Mouse (Mus musculus): ENCODE measurements at regions not wholly inside any gene's neighbourhood (a gene's known extent, or its start where the extent isn't known, plus 50 kb on each side); places are given as distances from the start of the nearest gene placed in this dataset.

DNA sequence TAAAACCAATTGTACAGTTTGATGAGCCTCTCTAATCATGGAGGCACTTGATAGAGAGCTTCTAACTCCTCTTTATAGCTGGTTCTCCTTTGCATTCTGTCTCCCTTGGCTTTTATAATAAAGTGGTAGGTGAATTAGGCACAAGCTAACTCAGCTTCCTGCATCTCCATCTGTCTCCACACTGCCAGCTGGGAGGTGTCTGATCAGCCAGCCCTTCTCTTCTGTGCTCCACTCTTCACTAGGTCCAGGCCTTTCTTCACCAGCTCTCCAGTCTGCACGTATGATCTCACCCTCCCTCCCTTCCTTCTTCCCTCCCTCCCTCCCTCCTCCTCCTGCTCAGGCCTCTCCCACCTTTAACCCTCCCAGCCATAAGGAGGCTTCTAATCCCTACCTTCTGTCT is 136.2 kb downstream of the Rchy1 start:
- DNase-seq (ENCODE audit: low read depth, low spot score): peak; percentile 46

DNA sequence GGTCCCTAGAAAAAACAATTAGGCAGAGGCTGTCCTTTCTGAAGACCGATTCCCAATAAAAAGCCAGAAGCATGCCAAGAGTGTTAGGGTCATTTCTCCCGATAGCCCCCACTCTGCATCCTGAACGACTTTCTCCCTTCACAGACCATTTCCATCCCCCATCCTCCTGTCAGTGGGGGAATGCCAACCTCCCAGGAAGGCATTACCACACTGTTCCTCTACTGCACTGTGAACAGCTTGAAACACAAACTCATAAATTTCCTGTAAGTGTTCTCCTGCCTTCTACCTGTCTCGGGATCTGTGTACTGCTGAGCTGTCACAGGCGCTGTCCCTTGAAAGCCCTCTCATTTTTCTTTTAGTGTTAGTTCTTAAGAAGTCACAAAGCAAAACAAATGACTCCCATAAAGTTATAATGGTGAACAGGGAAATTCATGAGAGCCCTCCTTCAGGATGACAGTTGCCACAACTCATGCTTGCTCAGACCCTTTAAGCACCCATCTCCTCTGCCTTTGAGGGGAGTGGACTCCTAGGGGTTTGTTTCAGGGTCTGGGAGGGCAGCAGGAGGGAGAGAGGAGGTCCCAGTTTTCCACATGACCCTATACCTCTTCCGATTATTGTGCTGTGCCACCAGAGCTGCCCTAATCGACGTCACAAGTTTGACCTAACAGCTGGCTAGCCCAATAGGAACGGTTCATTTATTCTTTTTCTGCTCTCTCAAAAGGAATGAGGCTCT is 139.9 kb downstream of the Rchy1 start:
- no peak for DNase-seq (ENCODE audit: low read depth, low spot score)

DNA sequence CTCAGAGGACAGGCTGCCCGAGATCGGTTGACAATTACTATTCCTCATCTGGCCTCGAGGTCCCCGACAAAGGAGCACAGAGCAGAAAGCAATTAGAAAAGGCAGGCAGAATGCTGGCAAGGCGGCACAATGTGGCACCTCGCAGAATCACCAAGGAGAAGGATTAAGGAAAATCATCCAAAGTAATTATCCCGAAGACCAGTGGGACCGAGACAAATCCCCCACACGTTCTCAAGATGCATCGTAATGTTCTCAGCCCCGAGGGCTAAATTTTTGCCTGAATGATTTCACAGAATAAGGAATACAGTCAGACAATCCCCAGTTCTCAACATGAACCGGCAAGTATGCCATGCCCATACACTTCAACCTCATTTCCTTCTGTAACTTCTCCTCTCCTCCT is 144.1 kb downstream of the Rchy1 start:
- DNase-seq (ENCODE audit: low read depth, low spot score): no peak

DNA sequence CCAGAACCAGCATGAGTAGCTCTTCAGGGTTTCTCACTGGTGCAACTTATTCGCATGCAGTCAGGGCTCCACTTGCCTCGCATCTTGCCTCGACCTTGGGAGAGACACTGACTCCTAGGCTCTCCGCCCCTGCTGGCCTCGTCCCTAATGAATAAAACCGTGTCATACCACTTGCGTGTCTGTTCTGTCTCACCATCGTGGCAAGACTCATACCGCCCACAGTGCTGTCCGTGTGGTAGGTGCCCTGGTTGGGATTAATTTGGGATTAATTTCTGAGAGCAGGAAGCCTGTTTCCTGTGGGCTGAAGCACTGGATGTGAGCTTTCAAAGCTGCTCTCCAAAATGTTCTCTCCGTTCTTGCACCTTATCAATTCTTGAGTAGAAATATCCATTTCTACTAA is 144.7 kb downstream of the Rchy1 start:
- DNase-seq (ENCODE audit: low read depth, low spot score): no peak

DNA sequence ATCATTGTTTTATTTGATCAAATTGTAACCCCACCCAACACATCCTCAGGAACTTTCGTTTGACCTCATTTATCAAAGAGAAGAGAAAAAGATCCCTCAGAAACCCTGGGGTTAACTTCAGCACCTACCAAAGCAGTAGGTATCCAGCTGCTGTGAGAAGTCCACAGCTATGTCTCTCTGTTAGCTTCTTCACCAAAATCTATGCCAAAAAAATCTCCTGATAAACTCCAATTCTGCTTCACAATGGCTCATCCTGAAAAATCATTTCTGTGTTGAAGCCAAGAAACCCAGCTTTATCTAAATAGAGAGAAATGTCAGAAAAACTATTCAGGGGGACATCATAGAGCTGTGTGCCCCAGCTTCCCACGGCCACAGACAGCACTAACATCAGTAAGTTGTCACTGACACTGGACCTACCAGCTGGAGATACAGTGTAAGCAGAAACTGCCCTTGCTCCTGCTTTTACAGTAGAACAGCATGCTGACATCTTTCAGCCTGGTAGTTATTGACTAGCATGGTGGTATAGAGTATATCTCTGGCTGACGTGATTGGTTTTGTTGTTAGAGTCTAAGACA is 146.4 kb downstream of the Rchy1 start:
- DNase-seq (ENCODE audit: low read depth, low spot score): no peak

DNA sequence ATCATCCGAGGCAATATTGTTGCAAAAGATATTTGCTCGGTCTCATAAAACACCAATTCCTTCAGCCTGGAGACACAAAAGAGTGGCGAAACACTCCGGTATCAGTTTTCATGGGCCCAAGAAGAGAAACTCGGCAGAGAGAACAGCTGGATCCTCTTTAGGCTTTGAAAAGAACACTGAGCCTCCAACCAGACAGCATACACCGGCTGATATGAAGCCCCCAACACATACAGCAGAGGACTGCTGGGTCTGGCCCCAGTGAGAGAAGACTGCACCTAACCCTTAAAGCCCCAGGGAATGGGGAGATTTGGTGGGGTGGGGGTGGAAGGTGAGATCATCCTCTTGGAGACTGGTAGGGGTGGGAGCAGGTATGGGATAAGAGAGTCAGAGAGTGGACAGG is 147.9 kb downstream of the Rchy1 start:
- DNase-seq (ENCODE audit: low read depth, low spot score): no peak

DNA sequence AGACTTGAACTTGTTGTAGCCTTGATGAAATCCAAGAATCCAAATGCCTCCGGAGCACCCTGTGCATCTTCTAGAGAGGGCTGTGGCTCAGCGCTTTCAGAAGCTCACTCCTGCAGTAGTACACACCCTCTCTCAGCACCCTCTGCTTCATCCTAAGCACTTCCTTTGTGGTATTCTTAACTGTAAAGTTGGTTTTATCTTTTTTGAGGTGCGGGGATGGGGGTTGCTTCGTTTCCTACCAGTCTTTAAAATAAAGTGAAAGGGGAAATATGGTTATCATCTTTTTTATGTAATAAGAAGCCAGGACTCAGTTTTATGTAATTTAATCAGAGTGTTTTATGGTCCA is 148.5 kb downstream of the Rchy1 start:
- DNase-seq (ENCODE audit: low read depth, low spot score): no peak

DNA sequence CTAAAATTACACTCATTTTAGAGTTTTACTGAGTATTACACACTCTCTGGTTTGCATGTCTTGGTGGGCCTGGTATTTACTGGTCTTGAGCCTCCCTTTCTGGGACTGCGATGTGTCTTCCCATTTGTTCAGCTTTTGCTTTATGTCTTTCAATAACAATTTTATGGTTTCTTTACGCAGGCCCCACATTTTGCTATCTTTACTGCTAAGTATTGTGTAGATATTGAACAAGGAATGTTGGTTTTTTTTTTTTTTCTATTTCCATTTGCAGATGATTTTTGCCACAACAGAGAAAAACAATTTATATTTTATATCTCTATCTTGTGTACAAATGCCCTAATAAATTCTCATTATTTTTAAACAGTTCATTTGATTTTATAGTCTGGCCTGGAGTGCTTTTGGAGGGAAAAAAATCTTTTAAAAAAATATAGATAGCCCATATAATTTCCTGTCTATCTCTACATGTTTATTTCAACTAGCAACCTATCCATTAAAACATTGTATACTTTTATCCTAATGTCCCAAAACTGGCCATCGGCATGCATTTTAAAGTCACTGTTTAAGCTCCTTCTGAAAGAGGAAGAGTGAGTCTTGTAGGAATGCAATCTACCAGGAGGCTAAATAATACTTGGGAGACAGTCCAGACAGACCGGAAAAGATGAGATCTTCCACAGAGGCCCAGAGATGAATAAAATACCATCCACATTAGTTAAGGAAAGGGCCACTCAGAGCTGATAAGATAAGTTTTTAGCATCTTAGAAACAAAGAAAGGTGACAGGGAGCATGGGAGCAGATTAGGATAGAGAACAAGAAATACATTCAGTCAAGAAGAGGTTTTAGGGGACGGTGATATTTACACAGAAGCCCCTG is 149.1 kb downstream of the Rchy1 start:
- DNase-seq (ENCODE audit: low read depth, low spot score): no peak

DNA sequence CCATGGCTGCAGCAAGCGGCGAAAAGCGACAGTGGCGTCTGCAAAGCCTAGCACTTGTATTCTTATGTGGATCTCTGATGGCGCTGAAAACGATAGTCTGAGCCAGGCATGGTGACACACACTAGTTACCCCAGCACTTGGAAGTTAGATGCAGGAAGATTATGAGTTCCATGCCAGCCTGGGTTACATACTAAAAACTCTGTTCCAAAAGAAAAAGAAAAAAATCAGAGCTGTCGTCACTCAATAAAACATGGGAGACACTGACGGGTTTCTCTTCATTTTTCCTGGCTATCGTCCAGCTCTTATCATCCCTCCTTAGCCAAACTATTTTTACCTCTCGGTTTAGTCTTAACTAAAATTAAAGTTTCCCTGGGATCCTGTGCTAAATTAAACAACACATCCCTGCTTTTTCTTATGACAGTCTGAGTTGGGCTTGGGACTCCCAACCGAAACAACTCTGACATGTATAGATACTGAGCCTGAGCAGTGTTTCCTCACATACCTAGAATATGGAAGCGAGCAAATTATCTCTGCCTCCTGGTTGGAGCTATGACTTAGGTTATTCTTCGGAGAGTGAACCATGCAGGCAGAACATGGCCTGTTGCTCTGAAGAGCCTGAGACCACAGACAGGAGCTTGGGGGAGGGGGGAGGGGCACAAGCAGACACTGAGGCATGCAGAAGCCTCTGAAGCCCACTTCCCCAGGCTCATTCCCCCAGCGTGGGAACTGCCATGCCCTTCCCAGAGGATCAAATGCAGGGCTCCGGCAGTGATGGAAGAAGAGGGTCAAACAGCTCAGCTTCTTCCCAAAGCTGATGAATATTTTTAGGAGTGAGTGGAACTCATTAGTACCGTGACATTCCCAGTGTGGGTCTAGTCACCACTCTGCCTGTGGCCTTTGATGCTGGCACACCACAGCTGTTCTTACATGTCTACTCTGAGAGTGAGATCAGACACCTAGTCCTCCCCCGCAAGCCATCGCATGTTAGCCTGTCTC is 155.5 kb downstream of the Rchy1 start:
- no peak for DNase-seq (ENCODE audit: low read depth, low spot score)

DNA sequence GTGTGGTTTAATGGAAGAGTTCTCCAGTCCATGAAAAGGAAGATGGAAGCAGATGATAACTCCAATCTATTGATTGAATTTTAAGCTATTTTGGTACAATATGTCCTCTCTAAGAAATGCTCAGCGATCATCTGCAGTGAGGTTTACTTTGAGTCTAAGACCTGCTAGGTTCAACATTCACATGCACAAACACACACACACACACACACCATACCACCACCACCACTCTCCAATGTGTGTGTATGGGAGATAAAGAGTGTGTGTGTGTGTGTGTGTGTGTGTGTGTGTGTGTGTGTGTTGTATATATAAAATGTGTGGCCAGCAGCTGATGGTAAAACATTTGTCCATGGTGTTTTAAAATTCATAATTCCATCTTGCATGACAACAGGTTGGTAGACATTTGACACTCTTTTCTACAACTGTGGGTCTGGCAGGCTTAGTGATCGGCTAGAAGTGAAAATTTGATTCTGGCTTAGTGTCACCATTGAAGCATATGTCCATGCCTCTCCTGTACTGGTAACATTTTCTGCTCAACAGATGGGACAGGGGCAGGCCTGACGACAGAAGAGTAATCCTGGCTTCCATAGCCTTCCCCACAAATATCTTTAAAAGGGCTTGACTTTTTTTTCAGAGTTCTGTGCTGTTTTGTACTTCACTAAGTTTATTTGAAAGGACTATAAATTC is 161.4 kb downstream of the Rchy1 start:
- DNase-seq (ENCODE audit: low read depth, low spot score): no peak

DNA sequence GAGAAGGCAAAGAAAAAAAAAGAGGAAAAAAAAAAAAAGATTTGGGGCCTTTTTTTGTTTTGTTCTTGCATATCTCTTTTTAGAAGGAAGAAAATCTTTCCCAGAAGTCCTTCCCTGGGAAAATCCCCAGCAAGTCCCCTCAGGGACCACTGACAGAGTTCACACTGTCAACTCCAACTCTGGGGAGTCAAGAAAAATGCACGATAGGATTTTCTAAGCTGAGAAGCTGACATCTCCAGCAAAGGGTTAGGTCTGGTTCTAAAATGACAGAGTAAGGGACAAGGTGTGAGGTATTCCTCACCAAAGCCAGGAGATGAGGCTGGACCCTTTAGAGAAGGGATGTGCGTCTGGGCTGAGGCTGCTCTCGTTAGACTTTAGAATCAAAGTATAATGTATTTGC is 165.5 kb downstream of the Rchy1 start:
- DNase-seq (ENCODE audit: low read depth, low spot score): no peak

DNA sequence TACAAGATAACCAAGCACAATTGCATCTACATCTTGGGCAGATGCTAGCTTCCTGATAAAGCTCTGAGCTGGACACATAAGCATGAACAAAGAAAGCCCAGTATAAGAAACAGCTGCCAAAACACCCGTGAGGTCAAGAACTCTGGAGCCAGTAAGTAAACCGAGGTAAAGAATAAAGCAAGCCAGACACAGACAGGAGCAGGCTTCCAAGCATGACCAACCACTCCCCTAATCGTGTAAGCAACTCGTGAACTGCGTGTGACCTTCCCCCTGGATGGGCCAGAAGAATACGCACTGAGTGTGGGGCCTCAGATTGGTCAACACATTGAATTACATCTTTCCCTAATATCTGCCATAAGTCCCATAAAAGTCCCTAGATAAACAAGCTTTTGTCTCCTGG is 170.1 kb downstream of the Rchy1 start:
- DNase-seq (ENCODE audit: low read depth, low spot score): no peak

DNA sequence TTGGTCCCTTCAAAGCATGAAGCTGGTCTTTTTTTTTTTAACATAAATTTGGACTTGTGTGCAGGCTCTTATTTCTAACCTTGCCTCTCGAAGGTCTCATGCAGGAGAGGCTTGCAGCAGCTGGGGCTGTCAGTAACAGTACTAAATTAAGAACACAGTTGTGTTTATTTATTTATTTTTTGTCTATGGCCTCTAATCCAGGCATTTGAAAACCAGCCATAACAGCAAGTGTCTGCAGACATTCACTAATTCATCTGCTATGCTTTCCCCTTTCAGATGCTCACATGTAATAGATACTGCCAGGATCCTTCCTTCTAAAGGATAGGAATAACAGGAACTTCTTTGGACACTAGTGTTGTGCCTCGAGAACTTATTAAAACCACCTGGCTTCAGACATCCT is 172.5 kb downstream of the Rchy1 start:
- DNase-seq (ENCODE audit: low read depth, low spot score): no peak

DNA sequence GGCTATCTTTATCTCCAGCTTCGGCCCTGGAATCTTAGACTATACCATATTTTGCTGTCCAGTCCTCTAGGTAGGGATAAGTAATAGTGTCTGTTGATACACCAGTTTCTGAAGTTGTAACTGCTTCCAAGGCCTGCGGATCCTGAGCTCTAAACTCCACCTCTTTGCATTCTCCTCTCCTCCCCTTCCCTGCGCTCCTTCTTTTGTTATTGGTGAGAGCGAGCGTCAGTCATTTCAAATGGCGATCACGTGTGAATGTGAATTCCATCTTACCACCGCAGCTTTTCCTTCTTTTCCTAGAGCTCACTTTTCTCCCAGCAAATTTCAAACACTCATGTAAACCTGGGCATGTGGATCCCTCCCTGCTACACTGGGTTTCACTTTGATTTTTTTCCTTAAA is 178.9 kb downstream of the Rchy1 start:
- no peak for DNase-seq (ENCODE audit: low read depth, low spot score)

DNA sequence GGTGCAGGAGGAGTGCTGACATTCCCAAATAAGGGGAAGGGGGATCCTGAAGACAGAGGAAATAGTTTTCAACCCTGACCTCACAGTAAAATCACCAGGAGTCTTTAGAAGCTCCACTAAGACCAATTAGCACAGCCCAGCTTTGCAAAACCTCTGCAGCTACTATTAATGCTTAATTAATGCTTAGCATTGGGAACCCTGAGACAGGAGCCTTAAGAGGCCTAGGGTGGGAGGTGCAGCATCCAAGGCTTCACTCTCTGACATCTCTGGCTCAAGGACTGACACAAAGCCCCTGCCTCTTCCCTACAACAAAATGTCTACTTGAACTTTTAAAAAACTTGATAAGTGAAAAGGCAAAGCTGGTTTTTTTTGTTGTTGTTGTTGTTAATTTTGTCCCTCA is 185.9 kb downstream of the Rchy1 start:
- DNase-seq (ENCODE audit: low read depth, low spot score): no peak

DNA sequence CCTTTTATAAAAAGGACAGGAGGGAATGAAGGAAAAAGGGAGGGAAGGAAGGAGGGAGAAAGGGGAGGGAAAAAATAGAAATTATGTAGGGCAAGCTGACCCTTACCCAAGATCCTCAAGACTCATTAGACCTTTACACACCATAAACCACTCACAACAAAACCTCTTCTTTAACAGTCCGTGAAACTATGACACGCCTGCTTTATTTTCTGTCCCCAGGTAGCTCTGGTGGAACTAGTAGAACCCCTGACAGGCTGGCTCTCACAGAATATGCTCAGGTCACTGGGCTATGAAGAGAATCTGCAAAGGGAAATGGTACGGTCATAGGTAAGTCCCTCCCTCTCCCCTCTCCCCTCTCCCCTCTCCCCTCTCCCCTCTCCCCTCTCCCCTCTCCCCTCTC is 188.8 kb downstream of the Rchy1 start:
- no peak for DNase-seq (ENCODE audit: low read depth, low spot score)

DNA sequence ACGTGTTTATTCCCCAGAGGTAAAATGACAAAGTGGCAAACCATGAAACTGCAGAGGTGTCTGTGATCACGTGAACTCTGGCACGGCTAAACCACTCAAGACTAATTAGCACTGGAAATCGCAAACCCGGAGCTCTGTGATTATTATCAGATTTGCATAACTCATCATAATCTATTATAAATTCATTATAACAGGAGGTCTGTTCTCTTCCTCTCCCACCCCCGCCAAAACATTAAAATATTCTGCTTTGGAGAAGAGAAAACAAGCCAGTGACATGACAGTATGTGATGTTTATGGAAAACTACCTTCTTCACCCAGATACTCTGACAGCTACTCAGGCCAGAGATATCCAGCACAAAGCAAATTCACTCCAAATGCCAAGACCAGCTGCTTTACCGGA is 195.0 kb downstream of the Rchy1 start:
- DNase-seq (ENCODE audit: low read depth, low spot score): no peak

DNA sequence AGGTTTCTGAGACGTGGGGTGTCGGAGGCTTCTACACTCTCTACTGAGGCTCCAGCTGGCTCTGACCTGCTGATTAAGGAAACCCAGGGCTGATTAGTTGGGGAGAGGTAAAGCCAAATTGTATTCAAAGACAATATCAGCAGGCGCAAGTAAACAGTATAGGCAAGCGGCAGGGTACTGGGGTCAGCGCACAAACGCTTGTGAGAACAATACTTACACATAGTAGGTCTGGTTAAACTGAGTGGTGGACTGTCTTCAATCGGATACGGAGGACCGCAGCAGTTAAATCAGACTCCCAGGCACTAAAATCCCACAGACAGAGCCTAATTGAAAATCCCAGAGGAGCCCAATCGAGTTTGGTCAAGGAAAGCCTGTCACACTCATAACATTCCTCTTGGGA is 195.8 kb downstream of the Rchy1 start:
- no peak for DNase-seq (ENCODE audit: low read depth, low spot score)

DNA sequence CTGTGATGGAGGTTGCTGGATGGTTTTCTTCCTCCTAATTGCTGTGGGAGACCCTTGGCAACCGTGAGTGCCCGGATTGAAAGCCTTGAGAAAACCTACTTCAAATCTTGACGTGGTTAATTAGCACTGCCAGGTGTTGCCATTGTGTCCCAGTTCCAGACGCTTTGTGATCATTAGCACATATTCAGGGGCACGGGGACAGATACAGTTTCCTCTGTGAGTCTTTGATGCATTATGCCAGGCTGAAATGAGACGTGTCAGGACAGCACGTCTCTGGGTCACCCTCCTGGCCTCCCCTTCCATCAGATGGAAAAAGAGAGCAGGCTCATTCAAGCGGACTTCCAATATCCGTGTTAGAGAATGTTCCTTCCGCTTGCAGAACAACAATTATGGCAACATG is 198.2 kb downstream of the Rchy1 start:
- no peak for DNase-seq (ENCODE audit: low read depth, low spot score)

DNA sequence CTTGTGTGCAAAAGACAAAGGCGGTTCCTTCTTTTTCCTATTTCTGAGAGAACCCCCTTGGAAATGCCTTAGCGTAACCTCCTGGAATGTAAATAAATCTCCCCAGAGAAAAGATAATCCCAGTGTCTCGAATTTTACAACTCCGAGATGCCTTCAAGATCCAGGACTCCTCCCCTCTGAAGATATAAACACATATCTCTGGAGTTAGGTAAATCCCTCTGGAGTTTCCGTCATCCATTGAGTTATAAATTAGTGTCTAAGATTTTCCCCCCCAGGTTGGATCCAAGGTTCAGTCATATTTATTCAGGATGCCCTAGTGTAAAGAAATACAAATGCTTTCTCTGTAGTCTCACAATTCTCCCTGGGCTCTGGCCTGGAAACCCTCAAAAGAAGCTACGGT is 200.3 kb downstream of the Rchy1 start:
- no peak for DNase-seq (ENCODE audit: low read depth, low spot score)

DNA sequence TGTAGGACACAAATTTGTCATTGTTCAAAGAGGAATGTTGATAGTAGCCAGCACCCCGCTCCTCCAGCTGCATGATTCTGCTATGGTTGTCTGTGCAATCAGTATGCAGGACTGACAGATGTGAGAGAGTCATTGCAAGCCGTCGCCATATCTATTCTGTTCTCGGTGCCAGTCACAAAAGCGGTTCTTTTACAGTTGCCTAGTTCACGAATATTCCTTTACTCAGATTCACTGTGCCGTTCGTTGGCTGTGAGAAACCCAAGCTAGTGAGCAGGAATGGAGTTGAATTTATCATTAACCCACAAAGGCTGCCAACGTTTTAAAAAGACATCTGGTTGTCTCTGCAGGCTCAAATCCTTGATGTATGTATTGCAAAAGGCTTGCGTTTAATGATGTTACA is 206.9 kb downstream of the Rchy1 start:
- DNase-seq (ENCODE audit: low read depth, low spot score): peak; percentile 16
